Mouse (Mus musculus): ENCODE data around the gene Dppa1.
"Not testable (repeated sequence)": the region's sequence is repeated elsewhere in the genome, so short reads cannot be mapped to it uniquely, and the experiment has no call there.

Dppa1 gene

DNA sequence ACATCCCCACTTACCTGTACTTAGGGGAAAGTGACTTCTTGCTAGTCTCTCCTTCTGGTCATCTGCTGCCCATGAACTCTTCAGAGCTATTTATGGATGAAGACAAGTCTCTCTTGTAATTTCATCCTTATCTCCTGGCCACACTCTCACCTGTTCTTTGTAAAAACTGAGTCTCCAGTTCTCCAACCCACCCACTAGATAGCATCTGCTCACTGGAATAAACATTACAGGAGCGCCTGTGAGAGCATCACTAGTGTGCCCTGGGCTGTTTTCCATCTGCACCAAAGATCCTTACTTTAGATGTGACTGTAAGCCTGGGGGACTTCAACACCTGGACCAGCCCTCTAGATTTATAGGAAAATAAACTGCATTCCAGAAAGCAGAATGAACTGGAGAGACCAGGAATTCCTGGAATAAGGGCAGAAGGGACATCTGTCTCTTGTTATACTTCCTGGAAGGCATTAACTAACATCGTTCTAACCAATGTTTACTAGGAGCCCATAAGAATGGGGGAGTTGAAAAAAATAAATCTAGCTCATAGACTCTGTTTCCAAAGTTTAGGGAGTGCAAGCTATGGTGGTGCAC, at the start of gene Dppa1:
Dppa1 (minus strand) TSS at position 51 of the 585 bp plus-strand sequence.
- no peak for DNase-seq

DNA sequence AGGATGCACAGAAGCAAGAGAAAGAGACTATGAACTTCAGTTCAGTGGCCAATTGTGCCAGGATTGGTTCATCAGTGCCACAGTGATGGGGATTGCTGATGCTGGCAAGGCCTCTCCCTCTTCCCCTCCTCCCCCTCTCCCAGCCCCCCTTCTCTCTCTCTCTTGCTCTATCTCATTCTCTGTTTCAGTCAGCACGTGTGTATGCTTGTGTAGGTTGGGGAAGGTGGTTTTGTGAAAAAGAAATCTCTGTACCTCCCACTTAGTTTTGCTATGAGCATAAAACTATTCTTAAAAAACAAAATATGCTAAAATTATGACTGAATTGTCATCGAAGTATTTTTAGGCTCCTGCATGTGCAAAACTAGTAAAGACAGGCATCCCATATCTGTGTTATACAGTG, 38.9 kb upstream of the Dppa1 start:
- no peak for DNase-seq

DNA sequence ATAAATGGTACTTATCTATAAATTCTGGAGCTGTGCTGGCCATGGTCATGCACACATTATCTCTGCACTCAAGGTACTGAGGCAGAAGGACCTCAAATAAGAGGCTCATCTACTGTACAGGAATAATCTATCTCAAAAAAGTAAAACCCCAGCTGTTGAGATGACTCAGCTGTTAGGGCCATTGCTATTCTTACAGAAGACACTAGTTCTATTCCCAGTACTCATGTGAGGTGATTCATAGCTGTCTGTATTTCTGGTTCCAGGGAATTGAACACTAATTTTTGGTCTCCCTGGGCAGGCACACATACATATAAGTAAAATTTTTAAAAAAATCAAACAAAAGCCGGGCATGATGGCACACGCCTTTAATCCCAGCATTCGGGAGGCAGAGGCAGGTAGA, 38.0 kb upstream of the Dppa1 start:
- no peak for DNase-seq

DNA sequence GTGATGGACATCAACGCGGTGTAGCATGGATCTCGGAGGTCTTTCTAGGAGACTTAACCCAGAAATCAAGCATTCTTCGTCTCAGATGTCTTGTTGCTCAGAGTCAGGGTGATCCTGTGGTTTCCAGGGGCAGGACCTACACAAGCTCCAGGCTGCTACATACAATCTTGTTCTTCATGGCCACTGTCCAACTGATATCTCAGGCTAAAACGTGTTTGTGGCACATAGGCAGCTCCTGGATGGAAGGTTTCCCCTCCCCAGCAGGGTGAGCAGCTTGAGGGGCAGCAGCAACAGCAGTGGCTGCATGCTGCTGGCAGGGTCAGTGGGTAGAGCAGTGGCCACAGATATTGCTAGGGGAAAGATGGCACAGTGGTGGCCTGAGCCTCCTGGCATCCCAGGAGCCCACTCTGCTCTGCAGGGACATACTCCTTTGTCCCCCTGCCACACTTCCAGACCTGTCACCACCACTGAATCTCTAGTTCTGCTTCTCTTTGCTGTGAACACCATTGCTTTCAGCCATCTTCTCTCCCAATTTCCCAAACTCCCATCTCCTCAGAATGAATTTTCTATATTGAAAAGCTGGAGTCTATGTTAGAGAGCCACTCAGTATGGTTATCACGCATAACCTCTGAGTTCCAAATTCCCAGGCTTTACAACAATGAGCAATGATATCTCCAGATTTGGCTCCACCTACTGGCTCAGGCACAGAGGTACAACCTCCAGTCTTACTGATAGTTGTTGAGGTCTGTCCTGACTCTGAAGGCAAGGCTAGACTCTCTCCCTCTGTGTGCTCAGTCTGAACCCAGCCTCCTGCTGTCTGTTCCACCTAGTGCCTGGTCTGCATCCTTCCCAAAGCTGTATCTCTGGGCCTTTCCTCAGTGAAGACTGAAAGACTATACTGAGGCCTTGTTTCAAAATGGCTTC, 36.8 kb upstream of the Dppa1 start:
- no peak for DNase-seq

DNA sequence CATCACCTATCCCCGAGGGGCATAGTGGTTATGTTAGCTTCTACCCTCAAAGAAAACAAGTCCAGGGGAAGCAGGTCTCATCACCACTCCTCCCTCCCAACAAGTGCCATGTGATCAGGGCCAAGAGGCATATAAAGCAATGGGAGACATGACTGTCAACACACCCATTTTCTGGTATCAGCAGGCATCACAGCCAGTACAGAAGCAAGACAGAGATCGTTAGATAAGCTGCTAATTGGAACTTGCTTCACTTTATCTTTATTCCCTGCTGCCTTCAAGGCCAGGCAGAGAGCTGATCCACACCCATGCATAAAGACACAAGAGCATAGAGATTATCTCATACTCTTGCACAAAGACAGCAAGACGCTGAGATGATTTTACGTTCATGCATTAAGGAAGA, 34.2 kb upstream of the Dppa1 start:
- DNase-seq: no peak

DNA sequence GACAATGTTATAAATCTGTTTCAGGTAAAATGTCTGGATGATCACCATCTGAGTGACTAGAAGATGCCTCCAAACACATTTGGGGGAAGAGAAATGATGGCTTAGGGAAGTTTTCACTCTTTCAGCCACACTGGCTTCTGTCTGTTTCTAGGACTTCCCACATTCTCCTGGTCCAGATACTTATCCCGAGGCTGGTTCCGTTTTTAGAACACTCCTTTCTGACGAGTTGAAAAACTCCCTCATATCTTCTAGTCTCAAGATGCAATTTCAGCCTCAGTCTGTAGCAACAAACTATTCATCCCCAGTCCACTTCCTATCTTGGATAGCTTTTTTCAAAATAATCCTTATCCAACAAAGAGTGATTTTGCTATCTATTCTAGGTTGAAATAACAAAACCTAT, 23.4 kb upstream of the Dppa1 start:
- DNase-seq: no peak

DNA sequence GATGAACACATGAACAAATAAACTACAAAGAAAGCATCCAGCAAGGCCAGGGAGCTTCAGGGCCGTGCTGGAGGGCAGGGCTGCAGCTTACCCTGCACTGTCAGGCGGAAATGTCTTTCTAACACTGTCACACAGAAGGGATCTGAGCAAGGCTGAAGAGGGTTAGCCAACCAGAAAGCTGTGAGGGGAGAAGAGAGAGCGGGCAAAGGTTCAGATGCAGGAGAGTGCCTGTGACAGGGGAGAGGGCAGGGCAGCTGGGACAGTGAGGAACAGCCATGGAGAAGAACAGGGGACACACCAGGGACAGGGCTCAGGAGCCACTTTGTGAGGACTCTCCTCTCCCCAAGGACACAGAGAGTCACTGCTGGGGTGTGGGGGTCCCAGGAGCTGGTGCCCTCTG, 20.6 kb upstream of the Dppa1 start:
- not testable (repeated sequence) for DNase-seq

DNA sequence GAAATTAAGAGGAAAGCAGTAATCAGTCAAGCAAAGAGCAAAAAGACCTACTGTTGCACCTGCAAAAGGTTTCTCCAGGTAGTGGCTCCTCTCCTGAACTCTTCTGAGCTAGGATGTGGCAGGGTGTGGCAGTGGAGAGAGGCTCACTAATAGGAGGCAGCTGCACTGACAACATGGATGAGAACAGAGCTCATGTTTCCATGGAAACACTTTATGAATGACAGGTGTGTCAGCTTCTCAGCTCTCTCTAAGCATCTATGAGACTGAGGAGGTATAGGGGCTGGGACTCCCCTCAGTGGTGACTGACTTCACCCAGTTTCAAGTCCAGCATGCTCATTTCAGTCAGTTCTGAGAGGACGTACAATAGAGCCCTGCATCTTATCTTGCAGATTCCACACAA, 15.8 kb upstream of the Dppa1 start:
- DNase-seq: no peak

DNA sequence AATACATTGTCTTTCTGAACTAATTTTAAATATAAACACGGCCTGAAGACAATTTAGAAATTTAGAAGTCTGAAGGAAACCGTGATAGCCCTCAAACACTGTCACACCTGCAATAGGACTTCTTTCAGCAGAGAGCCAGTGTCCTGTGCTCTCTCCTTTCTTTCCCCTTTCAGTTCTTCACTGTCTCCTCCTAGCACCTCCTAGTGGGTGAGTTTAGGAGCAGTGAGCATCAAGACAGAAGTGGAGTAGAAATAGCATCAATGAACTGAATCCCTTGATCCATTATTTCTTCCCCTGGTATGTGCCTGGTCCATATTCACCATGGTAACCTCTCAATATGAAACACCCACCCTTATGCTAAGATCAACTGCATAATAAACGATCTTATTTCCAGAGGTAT, 7.5 kb upstream of the Dppa1 start:
- no peak for DNase-seq

DNA sequence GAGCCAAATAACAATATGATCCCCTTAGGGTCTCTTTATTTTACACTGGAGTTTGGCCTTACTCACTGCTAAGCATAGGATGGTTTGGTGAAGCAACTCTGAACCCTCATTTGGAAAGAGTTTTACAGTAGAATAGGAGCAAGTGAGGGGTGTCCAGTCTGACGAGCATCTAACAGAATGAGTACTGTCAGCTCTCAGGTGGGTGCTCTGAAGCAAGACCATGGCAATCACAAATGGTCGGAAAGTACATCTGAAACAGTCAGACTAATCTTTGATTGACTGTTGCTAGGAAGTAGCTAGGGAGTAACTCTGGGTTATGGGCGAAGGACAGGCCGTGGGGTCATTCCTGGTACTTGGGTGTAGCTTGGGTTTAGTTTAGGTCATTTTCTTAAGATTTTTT, 6.5 kb upstream of the Dppa1 start:
- not testable (repeated sequence) for DNase-seq

DNA sequence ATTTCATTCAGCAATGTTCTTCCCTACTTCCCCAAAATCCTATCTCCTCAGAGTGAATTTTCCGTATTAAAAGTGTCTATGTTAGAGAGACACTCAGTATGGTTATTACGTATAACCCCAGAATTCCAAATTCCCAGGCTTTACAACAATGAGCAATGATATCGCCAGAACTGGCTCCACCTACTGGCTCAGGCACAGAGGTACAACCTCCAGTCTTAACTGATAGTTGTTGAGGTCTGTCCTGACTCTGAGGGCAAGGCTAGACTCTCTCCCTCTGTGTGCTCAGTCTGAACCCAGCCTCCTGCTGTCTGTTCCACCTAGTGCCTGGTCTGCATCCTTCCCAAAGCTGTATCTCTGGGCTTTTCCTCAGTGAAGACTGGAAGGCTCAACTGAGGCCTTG, 2.6 kb upstream of the Dppa1 start:
- DNase-seq: no peak

DNA sequence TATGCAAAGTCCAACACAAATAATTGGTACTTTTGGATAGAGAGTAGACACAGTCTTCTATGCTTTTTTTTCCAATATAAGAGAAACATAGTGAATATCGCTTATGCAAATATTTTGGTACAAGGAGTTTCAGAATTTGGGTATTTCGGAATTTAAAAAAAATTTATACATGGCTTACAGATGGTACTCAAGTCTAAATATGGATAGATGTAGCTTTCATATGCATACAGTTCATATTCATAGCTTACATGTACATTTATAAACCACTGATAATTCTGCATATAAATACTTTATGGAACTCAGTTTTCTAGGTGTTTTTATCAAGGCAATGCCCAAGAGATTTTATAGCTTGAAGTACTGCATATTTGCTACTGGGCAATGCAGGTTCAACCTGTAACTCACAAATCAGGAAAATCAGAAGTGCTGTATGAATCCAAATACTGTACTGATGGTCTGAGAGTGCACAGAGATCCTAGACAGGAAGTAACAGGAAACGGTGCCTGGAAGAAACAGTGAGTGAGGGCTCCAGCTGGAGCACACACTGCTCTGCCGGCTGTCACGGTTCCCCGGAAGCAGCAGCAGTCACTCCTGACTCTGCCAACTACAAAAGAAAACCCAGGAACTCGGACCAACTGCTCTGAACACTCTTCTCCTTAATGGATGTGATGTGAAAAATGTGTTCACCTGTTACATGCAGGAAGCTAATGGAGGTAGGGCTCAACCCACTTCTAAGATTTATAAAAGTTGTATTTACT, 8.5 kb downstream of the Dppa1 start:
- DNase-seq: no peak

DNA sequence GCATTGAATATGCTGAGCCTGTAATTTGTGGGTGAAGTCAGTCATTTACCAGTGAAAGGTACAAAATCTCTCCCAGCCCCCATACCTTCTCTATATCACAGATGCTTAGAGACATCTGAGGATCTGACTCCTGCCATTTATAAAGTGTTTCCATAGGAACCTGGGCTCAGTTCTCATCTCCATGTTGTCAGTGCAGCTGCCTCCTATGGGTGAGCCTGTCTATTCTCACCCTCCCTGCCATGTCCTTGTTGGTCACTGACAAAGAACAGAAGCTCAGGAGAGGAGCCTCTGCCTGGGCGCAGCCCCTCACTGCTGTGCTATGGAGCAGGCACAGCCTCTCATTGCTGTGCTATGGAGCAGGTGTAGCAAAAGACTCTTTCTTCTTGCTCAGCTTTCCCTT, 9.1 kb downstream of the Dppa1 start:
- no peak for DNase-seq

DNA sequence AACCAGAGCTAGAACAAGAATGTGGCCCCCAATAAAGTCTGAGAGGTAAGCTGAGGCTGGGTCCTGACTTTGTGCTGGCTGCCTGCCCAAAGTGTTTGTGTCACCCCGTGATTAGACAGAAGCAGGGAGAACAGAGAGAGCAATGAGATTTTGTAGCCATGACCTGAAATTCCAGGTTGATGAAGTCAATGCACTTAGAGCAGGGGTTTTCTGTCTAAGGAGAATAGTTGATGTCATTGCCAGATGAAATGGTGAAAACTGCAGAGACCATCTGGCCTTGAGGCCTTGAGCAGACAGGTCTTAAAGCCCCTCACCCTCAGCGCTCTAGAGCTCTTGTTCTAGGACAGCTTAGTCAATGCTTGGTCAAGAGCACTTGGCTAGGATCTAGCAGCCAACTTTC, 36.6 kb downstream of the Dppa1 start:
- DNase-seq: no peak

DNA sequence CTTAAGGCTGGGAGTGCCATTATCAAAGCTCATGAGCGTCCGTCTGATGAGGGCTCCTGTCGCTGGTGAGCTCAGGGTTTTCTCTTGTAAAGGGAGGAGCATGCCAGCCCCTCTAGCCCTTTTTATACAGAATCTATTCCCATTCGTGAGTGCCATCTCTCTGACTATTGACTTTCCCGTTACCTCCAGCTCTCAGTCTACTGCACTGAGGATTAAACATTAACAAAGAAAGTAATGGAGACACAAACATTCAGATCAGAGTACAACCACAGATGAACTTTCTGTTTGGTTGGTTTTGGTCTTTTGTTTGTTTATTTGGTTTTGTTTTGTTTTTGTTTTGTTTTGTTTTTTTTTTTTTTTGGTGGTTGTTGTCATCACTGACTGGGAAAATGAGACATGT, 46.3 kb downstream of the Dppa1 start:
- no peak for DNase-seq

DNA sequence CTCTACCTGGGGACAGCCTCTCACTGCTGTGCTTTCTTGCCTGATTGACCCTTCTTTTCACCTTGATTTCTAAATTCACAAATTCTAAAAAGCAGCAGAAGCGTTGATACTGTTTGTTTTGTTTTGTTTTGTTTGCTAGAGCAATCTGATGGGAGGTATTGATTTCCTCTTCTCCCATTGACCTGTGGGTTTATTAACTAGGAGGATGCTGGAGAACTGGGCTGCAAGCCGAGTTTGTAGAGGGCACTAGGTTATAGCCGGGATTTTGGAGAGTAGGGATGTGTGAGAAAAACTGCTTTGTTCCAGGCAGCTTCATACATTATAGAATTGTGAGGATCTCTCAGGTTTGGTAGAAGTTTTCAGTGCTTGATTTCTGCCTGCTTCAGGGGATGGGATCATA, 48.6 kb downstream of the Dppa1 start:
- DNase-seq: no peak

DNA sequence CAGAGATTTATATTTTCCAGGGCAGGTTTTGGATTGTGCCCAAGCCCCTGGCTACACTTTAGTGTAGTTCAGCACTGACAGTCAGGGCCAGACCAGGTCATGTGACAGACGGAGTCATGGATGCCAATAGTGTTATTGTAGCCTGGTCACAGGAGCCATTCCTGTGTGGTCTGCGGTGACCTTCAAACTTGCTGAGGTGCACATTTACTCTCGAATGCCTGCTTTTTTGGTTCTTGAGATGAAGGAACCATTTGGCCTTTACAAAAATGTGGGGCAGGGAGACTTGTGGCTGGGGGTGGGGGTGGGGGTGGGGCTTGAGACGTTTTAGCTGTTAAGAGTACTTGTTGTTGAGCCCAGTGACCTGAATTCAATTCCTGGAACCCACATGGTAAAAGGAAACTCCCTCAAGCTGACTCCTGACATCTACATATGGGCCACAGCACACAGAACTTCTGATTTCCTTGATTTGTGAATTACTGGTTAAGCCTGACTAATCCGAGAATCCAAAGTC, 50.2 kb downstream of the Dppa1 start:
- DNase-seq: no peak

DNA sequence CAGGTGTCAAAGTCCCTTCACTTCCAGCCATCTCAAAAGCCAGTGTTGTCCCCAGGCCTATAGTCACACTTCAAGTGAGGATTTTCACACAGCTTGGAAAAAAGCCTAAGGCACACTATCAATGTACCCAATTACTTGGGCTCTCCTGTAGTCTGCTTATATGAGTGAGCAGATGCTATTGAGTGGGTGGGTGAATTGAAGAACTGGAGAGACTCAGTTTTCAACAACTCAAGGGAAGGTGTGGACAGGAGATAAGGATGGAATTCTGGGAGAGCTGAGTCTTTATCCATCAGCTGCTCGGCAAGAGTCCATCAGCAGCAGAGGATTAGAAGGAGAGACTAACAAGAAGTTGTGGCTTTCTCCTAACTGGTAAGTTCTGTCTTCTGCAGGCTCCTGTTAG, 57.7 kb downstream of the Dppa1 start, which contains the start of gene BC053393:
BC053393 (plus strand) TSS at position 210 of the 400 bp plus-strand sequence.
- DNase-seq: no peak

DNA sequence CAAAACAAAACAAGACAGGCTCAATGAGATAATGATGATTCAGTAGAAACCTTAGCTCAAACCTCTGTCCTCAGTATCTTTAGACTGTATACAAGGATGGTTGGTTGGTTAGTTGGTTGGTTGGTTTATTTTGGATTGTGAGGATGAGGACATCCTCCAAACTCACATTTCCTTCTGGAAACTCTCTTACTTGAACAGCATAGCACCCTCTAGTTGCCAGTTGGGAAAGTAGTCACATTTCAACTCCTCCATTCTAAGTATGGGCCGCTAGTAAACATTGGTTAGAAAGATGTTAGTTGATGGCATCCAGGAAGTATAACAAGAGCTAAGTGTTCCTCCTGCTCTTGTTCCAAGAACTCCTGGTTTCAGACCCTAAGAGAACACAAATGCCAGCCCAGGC, 60.0 kb downstream of the Dppa1 start:
- no peak for DNase-seq

DNA sequence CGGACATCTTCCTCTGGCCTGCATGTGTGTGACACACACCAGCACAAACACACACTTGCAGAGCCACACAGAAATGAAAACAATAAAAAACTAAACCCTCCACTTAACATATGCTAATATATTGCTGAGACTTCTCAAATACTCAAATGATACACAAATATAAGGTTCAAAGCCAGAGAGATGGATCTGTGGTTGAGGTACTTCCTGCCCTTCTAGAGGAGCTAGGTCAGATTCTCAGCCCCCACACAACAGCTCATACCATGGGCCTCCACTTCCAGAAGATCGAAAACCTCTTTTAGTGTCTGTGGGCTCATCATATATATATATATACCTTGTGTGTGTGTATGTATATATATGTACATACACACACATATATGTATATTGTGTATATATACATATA, 63.1 kb downstream of the Dppa1 start:
- DNase-seq: no peak

DNA sequence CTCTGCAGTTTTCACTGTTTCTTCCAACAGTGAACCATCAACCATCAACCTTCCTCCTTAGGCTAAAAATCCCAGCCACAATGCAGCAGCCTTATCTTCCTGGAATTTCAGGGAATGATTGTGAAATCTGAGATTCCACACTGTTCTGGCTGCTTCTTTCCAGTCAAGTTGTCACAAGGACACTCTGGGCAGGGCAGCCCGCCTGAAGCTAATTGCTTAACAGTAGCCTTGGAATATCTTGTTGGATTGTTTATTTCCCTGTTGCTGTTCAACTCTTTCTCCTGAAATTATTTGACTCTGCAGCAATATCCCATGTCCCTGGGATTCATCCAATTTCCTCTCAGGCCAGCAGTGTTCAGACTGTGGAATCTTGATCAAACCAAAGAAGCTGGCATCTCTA, 64.4 kb downstream of the Dppa1 start:
- DNase-seq: no peak

DNA sequence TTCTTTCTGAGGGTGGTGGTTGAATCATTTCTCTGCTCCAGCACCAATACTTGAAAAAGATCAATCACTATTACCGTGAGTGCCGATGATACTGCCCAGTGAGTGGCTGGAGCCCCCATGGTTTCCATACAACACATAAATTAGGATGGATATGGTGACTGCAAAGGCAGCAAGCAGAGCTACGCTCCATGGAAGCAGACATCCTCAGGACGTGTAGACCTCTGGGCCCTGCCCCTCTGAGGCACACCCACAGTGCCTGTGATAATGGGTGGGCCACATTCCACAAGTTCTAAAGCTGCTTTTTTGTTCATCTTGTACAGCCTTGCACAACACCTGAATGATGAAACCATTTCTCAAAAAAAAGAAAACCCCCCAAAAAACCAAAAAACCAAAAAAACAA, 68.0 kb downstream of the Dppa1 start:
- no peak for DNase-seq
